Mouse (Mus musculus): ENCODE data around the gene Ifnl2. TPM values are rescaled to one million over a fixed set of nuclear protein-coding genes. Genes with fewer than 3 reads are reported as not detected.

Gene Ifnl2
- polyA plus RNA-seq, 1 experiment = not detected

- Histone ChIP-seq H3K4me1 (ENCODE audit: control insufficient read depth) (no peaks in the 10 kb centered on the region), H3K36me3 (ENCODE audit: control insufficient read depth) (no peaks in the 10 kb centered on the region), H3K27me3 (ENCODE audit: control insufficient read depth) (no peaks in the 10 kb centered on the region), H3K9me3 (ENCODE audit: control insufficient read depth, low read length) (no peaks in the 10 kb centered on the region), H3K4me3 (replicated peaks) (no peak overlapping the region)
- TF ChIP-seq GATA1 (IDR thresholded peaks at IDR 0.05; ENCODE audit: low read length) (no peak), TAL1 (IDR thresholded peaks at IDR 0.05; ENCODE audit: low read length) (no peak)
Measured at GRCm38 (mm10) chr7:28476191-28476590, 34.1 kb downstream of the Ifnl2 start.

- Histone ChIP-seq H3K4me3 (replicated peaks) (peak overlapping the region; percentile 45), H3K36me3 (ENCODE audit: control insufficient read depth) (no peaks in the 10 kb centered on the region), H3K4me1 (ENCODE audit: control insufficient read depth) (peaks cover 11% of the 10 kb centered on the region), H3K9me3 (ENCODE audit: control insufficient read depth, low read length) (no peaks in the 10 kb centered on the region), H3K27me3 (ENCODE audit: control insufficient read depth) (peaks cover 20% of the 10 kb centered on the region)
- TF ChIP-seq TAL1 (IDR thresholded peaks at IDR 0.05; ENCODE audit: low read length) (no peak), GATA1 (IDR thresholded peaks at IDR 0.05; ENCODE audit: low read length) (no peak)
Measured at GRCm38 (mm10) chr7:28467213-28467751, 43.0 kb downstream of the Ifnl2 start.

- Histone ChIP-seq H3K36me3 (ENCODE audit: control insufficient read depth) (no peaks in the 10 kb centered on the region), H3K4me1 (ENCODE audit: control insufficient read depth) (peaks cover 11% of the 10 kb centered on the region), H3K9me3 (ENCODE audit: control insufficient read depth, low read length) (no peaks in the 10 kb centered on the region), H3K27me3 (ENCODE audit: control insufficient read depth) (peaks cover 20% of the 10 kb centered on the region), H3K4me3 (replicated peaks) (peak overlapping the region; percentile 45)
- TF ChIP-seq TAL1 (IDR thresholded peaks at IDR 0.05; ENCODE audit: low read length) (no peak), GATA1 (IDR thresholded peaks at IDR 0.05; ENCODE audit: low read length) (no peak)
Measured at GRCm38 (mm10) chr7:28466721-28467212, 43.5 kb downstream of the Ifnl2 start.

- Histone ChIP-seq H3K9me3 (ENCODE audit: control insufficient read depth, low read length) (no peaks in the 10 kb centered on the region), H3K27me3 (ENCODE audit: control insufficient read depth) (peaks cover 20% of the 10 kb centered on the region), H3K4me1 (ENCODE audit: control insufficient read depth) (peaks cover 11% of the 10 kb centered on the region), H3K4me3 (replicated peaks) (no peak overlapping the region), H3K36me3 (ENCODE audit: control insufficient read depth) (no peaks in the 10 kb centered on the region; the same call in 1 of the 2 replicates)
- no peak for TF ChIP-seq TAL1 (IDR thresholded peaks at IDR 0.05; ENCODE audit: low read length)
- TF ChIP-seq GATA1 (IDR thresholded peaks at IDR 0.05; ENCODE audit: low read length) = no peak
Measured at GRCm38 (mm10) chr7:28464416-28465212, 45.6 kb downstream of the Ifnl2 start.

GRCm38 (mm10) chr7:28462769-28463168, 47.5 kb downstream of the Ifnl2 start:
- Histone ChIP-seq H3K4me3 (replicated peaks) (no peak overlapping the region), H3K36me3 (ENCODE audit: control insufficient read depth) (no peaks in the 10 kb centered on the region; the same call in 1 of the 2 replicates), H3K27me3 (ENCODE audit: control insufficient read depth) (peaks cover 16% of the 10 kb centered on the region), H3K4me1 (ENCODE audit: control insufficient read depth) (peaks cover 11% of the 10 kb centered on the region), H3K9me3 (ENCODE audit: control insufficient read depth, low read length) (no peaks in the 10 kb centered on the region)
- TF ChIP-seq TAL1 (IDR thresholded peaks at IDR 0.05; ENCODE audit: low read length) (no peak), GATA1 (IDR thresholded peaks at IDR 0.05; ENCODE audit: low read length) (no peak)

GRCm38 (mm10) chr7:28460361-28460760, 49.9 kb downstream of the Ifnl2 start:
- Histone ChIP-seq H3K27me3 (ENCODE audit: control insufficient read depth) (no peaks in the 10 kb centered on the region), H3K9me3 (ENCODE audit: control insufficient read depth, low read length) (no peaks in the 10 kb centered on the region), H3K36me3 (ENCODE audit: control insufficient read depth) (no peaks in the 10 kb centered on the region; the same call in 1 of the 2 replicates), H3K4me1 (ENCODE audit: control insufficient read depth) (no peaks in the 10 kb centered on the region; the same call in 1 of the 2 replicates), H3K4me3 (replicated peaks) (no peak overlapping the region)
- TF ChIP-seq TAL1 (IDR thresholded peaks at IDR 0.05; ENCODE audit: low read length) (no peak), GATA1 (IDR thresholded peaks at IDR 0.05; ENCODE audit: low read length) (no peak)

Other genes with a start within 250 kb of the Ifnl2 start
- 0.13 TPM in 1 of 2 replicates, not detected in the other for gene Eid2, start 242.6 kb downstream of the Ifnl2 start, polyA plus RNA-seq (2012)
- gene Eid2b, start 232.7 kb downstream of the Ifnl2 start, polyA plus RNA-seq (2012) = 0.60 and 0.94 TPM in 2 replicates
- gene Selenov, start 219.3 kb downstream of the Ifnl2 start, polyA plus RNA-seq (2012) = not detected in 2 replicates
- gene Dll3, start 208.2 kb downstream of the Ifnl2 start, polyA plus RNA-seq (2012) = 0.01 TPM in 1 of 2 replicates, not detected in the other
- 15.5 and 15.7 TPM in 2 replicates for gene Timm50, start 198.4 kb downstream of the Ifnl2 start, polyA plus RNA-seq (2012)
- gene Supt5, start 171.7 kb downstream of the Ifnl2 start, polyA plus RNA-seq (2012) = 8.3 and 10.6 TPM in 2 replicates
- gene Rps16, start 159.8 kb downstream of the Ifnl2 start, polyA plus RNA-seq (2012) = 212 and 288 TPM in 2 replicates
- gene Plekhg2, start 137.9 kb downstream of the Ifnl2 start, polyA plus RNA-seq (2012) = 0.45 and 0.53 TPM in 2 replicates
- gene Zfp36, start 130.2 kb downstream of the Ifnl2 start, polyA plus RNA-seq (2012) = 2.3 and 2.8 TPM in 2 replicates
- gene Med29, start 117.7 kb downstream of the Ifnl2 start, polyA plus RNA-seq (2012) = 2.2 and 2.5 TPM in 2 replicates
- 5.1 and 6.7 TPM in 2 replicates for gene Paf1, start 117.5 kb downstream of the Ifnl2 start, polyA plus RNA-seq (2012)
- 0.03 and 0.12 TPM in 2 replicates for gene Gmfg, start 73.0 kb downstream of the Ifnl2 start, polyA plus RNA-seq (2012)
- gene Lrfn1, start 58.5 kb downstream of the Ifnl2 start, polyA plus RNA-seq (2012) = 0.02 TPM in 2 replicates
- gene Ifnl3, start 12.4 kb upstream of the Ifnl2 start, polyA plus RNA-seq (2012) = not detected in 2 replicates
- gene Sycn, start 30.4 kb upstream of the Ifnl2 start, polyA plus RNA-seq (2012) = not detected in 2 replicates
- gene Nccrp1, start 36.8 kb upstream of the Ifnl2 start, polyA plus RNA-seq (2012) = 0.05 and 0.09 TPM in 2 replicates
- 9.3 and 11.4 TPM in 2 replicates for gene Samd4b, start 87.7 kb upstream of the Ifnl2 start, polyA plus RNA-seq (2012)
- gene Pak4, start 87.7 kb upstream of the Ifnl2 start, polyA plus RNA-seq (2012) = 16.1 and 20.0 TPM in 2 replicates
- gene Acp7, start 120.9 kb upstream of the Ifnl2 start, polyA plus RNA-seq (2012) = not detected in 2 replicates
- not detected in 2 replicates for gene Fbxo27, start 182.4 kb upstream of the Ifnl2 start, polyA plus RNA-seq (2012)
- 0.03 TPM in 1 of 2 replicates, not detected in the other for gene Fbxo17, start 206.3 kb upstream of the Ifnl2 start, polyA plus RNA-seq (2012)
- gene Mrps12, start 231.4 kb upstream of the Ifnl2 start, polyA plus RNA-seq (2012) = 32.0 and 39.4 TPM in 2 replicates
- gene Sars2, start 231.5 kb upstream of the Ifnl2 start, polyA plus RNA-seq (2012) = 2.7 and 4.0 TPM in 2 replicates
- not detected in 2 replicates for gene Ccer2, start 245.7 kb upstream of the Ifnl2 start, polyA plus RNA-seq (2012)

Measured in erythroblast, embryonic 14.5 days (primary cell).